Mouse (Mus musculus) myocyte (in vitro differentiated cells): Measurements from ENCODE around the gene Gramd1b. TPM values are rescaled to one million over a fixed set of nuclear protein-coding genes. Genes with fewer than 3 reads are reported as not detected.

Experiments
- H3K27me3 ChIP-seq: one replicate; pipeline ENCODE4 v1.6.1; 2011; ENCODE audit not compliant: control insufficient read depth, insufficient read depth, insufficient read length
- H3K36me3 ChIP-seq: one replicate; pipeline ENCODE4 v1.6.1; 2011; ENCODE audit not compliant: control insufficient read depth, insufficient read depth
- H3K4me2 ChIP-seq: one replicate; pipeline ENCODE4 v1.6.1; 2011; ENCODE audit warnings: low read depth, control low read depth
- H3K4me3 ChIP-seq: one replicate; pipeline ENCODE4 v1.5.1; 2011; ENCODE audit warnings: mild to moderate bottlenecking, control low read depth, moderate library complexity
- H3K79me2 ChIP-seq: one replicate; pipeline ENCODE4 v1.6.1; 2011; ENCODE audit not compliant: control insufficient read depth, insufficient read depth
- H3ac ChIP-seq: one replicate; pipeline ENCODE4 v1.6.1; 2011; ENCODE audit not compliant: control insufficient read depth, insufficient read length
- CEBPB ChIP-seq: IDR thresholded peaks from 2 replicates; pipeline ENCODE4 v1.6.1; 2011; ENCODE audit warnings: mild to moderate bottlenecking, moderate library complexity; ENCODE audit not compliant: poor library complexity, insufficient read depth, severe bottlenecking
- E2F4 ChIP-seq: IDR thresholded peaks from one replicate; pipeline ENCODE4 v1.6.1; 2011; ENCODE audit warnings: mild to moderate bottlenecking, control low read depth, moderate library complexity; ENCODE audit not compliant: insufficient read depth
- MAX ChIP-seq: IDR thresholded peaks from one replicate; pipeline ENCODE4 v1.6.1; 2011; ENCODE audit warnings: low read depth, mild to moderate bottlenecking, control low read depth
- MYOD1 ChIP-seq, 3 experiments: IDR thresholded peaks; one replicate each; pipeline ENCODE4 v1.6.1; 2011; ENCODE audit warnings: control low read depth in 2 of 3, low read depth in 2 of 3, mild to moderate bottlenecking in 2 of 3, moderate library complexity in 1 of 3; ENCODE audit not compliant: insufficient read length in 2 of 3, control insufficient read depth in 1 of 3
- MYOG ChIP-seq, 3 experiments: IDR thresholded peaks; one replicate each; pipeline ENCODE4 v1.6.1; 2011; ENCODE audit warnings: control low read depth in 2 of 3, low read depth in 2 of 3, mild to moderate bottlenecking in 2 of 3; ENCODE audit not compliant: insufficient read length in 2 of 3, control insufficient read depth in 1 of 3, insufficient read depth in 1 of 3
- POLR2A ChIP-seq: IDR thresholded peaks from one replicate; pipeline ENCODE4 v1.6.1; 2011; ENCODE audit warnings: low read depth, mild to moderate bottlenecking, control low read depth, moderate library complexity; ENCODE audit not compliant: insufficient read length
- POLR2AphosphoS2 ChIP-seq: IDR thresholded peaks from one replicate; pipeline ENCODE4 v1.6.1; 2011; ENCODE audit warnings: low read depth, control low read depth; ENCODE audit not compliant: insufficient read length
- REST ChIP-seq: IDR thresholded peaks from one replicate; pipeline ENCODE4 v1.6.1; 2011; ENCODE audit warnings: mild to moderate bottlenecking, control low read depth, moderate library complexity; ENCODE audit not compliant: insufficient read depth, insufficient read length
- SRF ChIP-seq: IDR thresholded peaks from one replicate; pipeline ENCODE4 v1.6.1; 2011; ENCODE audit warnings: low read depth; ENCODE audit not compliant: control insufficient read depth, insufficient read length
- TCF12 ChIP-seq: IDR thresholded peaks from one replicate; pipeline ENCODE4 v1.6.1; 2011; ENCODE audit warnings: mild to moderate bottlenecking, control low read depth; ENCODE audit not compliant: poor library complexity, insufficient read depth, severe bottlenecking
- TCF3 ChIP-seq: IDR thresholded peaks from one replicate; pipeline ENCODE4 v1.6.1; 2011; ENCODE audit warnings: low read depth, control low read depth; ENCODE audit not compliant: insufficient read length
- USF1 ChIP-seq: IDR thresholded peaks from one replicate; pipeline ENCODE4 v1.6.1; 2011; ENCODE audit warnings: low read depth, mild to moderate bottlenecking, control low read depth, moderate library complexity
- polyA plus RNA-seq: library from polyadenylated mRNA; unstranded; fragments of >200 nt; fragmentation: generic; extraction: Trizol; gene quantifications from one replicate; pipeline ENCODE4 v1.2.1, GENCODE M21; 2012; ENCODE audit warnings: missing spikeins

Gene Gramd1b
- polyA plus RNA-seq, 1 experiment: 33.9 TPM

DNA sequence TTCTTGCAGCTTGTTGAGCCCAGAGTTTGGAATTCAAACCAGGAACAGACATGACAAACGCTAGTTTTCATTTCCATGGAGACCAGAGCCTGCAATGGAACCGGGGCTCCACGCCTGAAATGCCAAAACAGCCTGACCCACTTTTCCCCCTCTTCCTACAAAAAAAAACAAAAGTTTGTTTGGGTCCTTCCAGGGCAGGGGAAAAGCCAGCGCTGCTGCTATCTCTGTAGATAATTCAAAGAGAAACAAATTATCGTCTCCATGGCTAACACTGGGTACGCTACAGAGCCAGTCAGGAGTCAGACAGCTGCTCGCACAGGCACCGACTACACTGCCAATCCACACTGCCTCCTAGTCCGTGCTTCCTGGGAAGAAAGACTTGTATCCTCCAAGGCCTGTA, 191.6 kb downstream of the Gramd1b start:
- no peaks in the 10 kb centered on the region for H3K27me3 ChIP-seq
- TF ChIP-seq E2F4 (no peak), MYOG (IDR thresholded peaks at IDR 0.05; ENCODE audit: control insufficient read depth in 1 of 3, insufficient read depth in 1 of 3, insufficient read length in 2 of 3, low read depth in 2 of 3) (no peak), REST (no peak), CEBPB (no peak), TCF3 (no peak), SRF (no peak), USF1 (no peak), MYOD1 (IDR thresholded peaks at IDR 0.05; ENCODE audit: control insufficient read depth in 1 of 3, insufficient read length in 2 of 3, low read depth in 2 of 3) (no peak), TCF12 (no peak), MAX (no peak), POLR2A (no peak), POLR2AphosphoS2 (no peak)
- no peak overlapping the region for H3K4me3 ChIP-seq
- peaks cover 6% of the 10 kb centered on the region for H3K79me2 ChIP-seq
- no peak overlapping the region for H3K4me2 ChIP-seq
- H3ac ChIP-seq: no peak overlapping the region
- H3K36me3 ChIP-seq: no peaks in the 10 kb centered on the region

DNA sequence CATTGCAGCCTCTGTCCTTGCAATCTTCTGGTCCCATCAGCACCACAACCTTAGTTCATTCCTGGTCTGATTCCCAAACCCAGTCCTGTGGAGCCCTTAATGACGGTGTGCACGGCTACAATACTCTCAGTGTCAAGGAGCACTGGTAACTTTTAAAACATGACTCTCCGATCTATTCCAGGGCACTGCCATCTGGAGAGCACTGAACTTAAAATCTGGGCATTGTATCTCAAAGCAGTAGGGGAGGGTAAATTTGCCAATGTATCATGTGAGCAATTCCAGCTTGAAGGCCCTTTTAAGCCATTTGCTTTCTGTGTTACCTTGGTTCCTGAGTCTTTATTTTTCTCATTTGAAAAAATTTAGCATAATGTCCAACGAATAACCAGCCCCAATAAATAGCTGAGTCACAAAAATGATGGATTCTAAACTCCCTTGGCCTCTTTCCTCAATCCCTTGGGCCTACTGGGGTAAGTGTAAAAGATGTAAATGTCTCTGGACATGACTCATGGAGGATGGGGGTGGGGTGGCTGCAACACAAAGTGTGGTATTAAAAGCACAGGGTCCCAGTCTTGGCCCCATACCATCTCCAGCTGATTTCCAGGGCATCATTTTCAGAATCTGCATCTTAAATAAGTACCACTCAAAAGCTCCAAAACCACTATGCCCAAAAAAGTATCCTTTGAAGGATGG, 193.9 kb downstream of the Gramd1b start:
- H3K79me2 ChIP-seq: peaks cover 6% of the 10 kb centered on the region
- H3K4me3 ChIP-seq: no peak overlapping the region
- no peak overlapping the region for H3K4me2 ChIP-seq
- H3ac ChIP-seq: no peak overlapping the region
- H3K27me3 ChIP-seq: no peaks in the 10 kb centered on the region
- TF ChIP-seq TCF3: no peak
- TF ChIP-seq POLR2AphosphoS2: no peak
- no peak for TF ChIP-seq POLR2A
- no peak for TF ChIP-seq MAX
- no peak for TF ChIP-seq REST
- TF ChIP-seq CEBPB: no peak
- no peak for TF ChIP-seq MYOD1 (IDR thresholded peaks at IDR 0.05; ENCODE audit: control insufficient read depth in 1 of 3, insufficient read length in 2 of 3, low read depth in 2 of 3)
- TF ChIP-seq MYOG (IDR thresholded peaks at IDR 0.05; ENCODE audit: control insufficient read depth in 1 of 3, insufficient read depth in 1 of 3, insufficient read length in 2 of 3, low read depth in 2 of 3): no peak
- TF ChIP-seq USF1: no peak
- TF ChIP-seq SRF: no peak
- TF ChIP-seq TCF12: no peak
- TF ChIP-seq E2F4: no peak
- no peaks in the 10 kb centered on the region for H3K36me3 ChIP-seq

- TF ChIP-seq MAX: no peak
- TF ChIP-seq REST: no peak
- TF ChIP-seq MYOD1 (IDR thresholded peaks at IDR 0.05; ENCODE audit: control insufficient read depth in 1 of 3, insufficient read length in 2 of 3, low read depth in 2 of 3): no peak
- no peak for TF ChIP-seq TCF3
- TF ChIP-seq POLR2AphosphoS2: no peak
- no peak for TF ChIP-seq SRF
- TF ChIP-seq POLR2A: no peak
- no peak for TF ChIP-seq CEBPB
- no peak overlapping the region for H3K4me2 ChIP-seq
Observed at GRCm38 (mm10) chr9:40336701-40337100, 194.5 kb downstream of the Gramd1b start.

DNA sequence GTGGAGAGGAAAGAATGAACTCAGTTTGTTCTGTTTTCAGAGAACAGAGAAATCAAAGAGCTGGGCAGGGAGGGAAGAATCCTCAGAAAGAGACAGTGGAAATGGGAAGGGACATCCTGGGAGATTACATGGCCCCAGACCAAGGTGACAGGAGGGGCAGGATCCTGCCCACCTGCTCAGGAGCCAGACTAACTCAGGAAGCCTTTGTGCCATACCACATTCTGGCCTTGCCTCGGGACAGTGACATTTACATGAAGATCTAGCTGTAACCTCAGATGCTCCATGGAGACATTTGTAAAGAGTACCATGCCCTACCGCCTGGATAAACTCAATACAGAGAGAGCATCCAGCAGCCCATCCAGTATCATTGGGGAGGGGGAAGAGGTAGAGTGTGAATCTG, 196.6 kb downstream of the Gramd1b start:
- peaks cover 6% of the 10 kb centered on the region for H3K79me2 ChIP-seq
- H3K36me3 ChIP-seq: no peaks in the 10 kb centered on the region
- no peaks in the 10 kb centered on the region for H3K27me3 ChIP-seq
- no peak overlapping the region for H3K4me2 ChIP-seq
- TF ChIP-seq POLR2A (no peak), SRF (no peak), MYOG (IDR thresholded peaks at IDR 0.05; ENCODE audit: control insufficient read depth in 1 of 3, insufficient read depth in 1 of 3, insufficient read length in 2 of 3, low read depth in 2 of 3) (no peak), CEBPB (no peak), TCF3 (no peak), REST (no peak), E2F4 (no peak), TCF12 (no peak), USF1 (no peak)
- no peak overlapping the region for H3K4me3 ChIP-seq
- H3ac ChIP-seq: no peak overlapping the region

More at GRCm38 (mm10) chr9:40336701-40337100, 194.5 kb downstream of the Gramd1b start:
- H3ac ChIP-seq: no peak overlapping the region
- H3K79me2 ChIP-seq: peaks cover 6% of the 10 kb centered on the region
- no peak overlapping the region for H3K4me3 ChIP-seq
- H3K27me3 ChIP-seq: no peaks in the 10 kb centered on the region
- no peaks in the 10 kb centered on the region for H3K36me3 ChIP-seq
